Mouse (Mus musculus) right cerebral cortex, adult 2 months (tissue): ENCODE measurements around the gene Sry.

Experiments
- DNase-seq, 2 experiments: peaks; one replicate each; pipeline ENCODE4 v3.0.0; 2021 to 2022; ENCODE audit warnings: low spot score in 2 of 2

Gene Sry

GRCm38 (mm10) chrY:2663558-2663957, at the start of gene Sry:
Gene Sry (minus strand): TSS chrY:2663658.
- DNase-seq, result no peak
